Mouse (Mus musculus) embryonic facial prominence, embryonic 12.5 days (tissue): Measurements from ENCODE around the gene Sec1. TPM values are rescaled to one million over a fixed set of nuclear protein-coding genes. Genes with fewer than 3 reads are reported as not detected.

Experiments
- ATAC-seq: fragments of 200-750 bp; cut with Nextera tagmentation; 2 replicates; pipeline ENCODE4 v1.8.0; 2017; ENCODE audit not compliant: insufficient number of reproducible peaks, insufficient read depth, low FRiP score, low TSS enrichment
- H3K27ac ChIP-seq: fragments of 300-500 bp; sonication (generic); 2 replicates; pipeline ENCODE4 v1.5.1; 2016; ENCODE audit warnings: mild to moderate bottlenecking
- H3K27me3 ChIP-seq: fragments of 300-500 bp; sonication (generic); 2 replicates; pipeline ENCODE4 v1.6.1; 2016; ENCODE audit warnings: mild to moderate bottlenecking, moderate library complexity
- H3K36me3 ChIP-seq: fragments of 300-500 bp; sonication (generic); 2 replicates; pipeline ENCODE4 v1.6.1; 2016; ENCODE audit warnings: mild to moderate bottlenecking
- H3K4me1 ChIP-seq: fragments of 300-500 bp; sonication (generic); 2 replicates; pipeline ENCODE4 v1.6.1; 2016
- H3K4me2 ChIP-seq: fragments of 300-500 bp; sonication (generic); replicated peaks from 2 replicates; pipeline ENCODE4 v1.6.1; 2016; ENCODE audit warnings: mild to moderate bottlenecking, moderate library complexity
- H3K4me3 ChIP-seq: fragments of 300-500 bp; sonication (generic); 2 replicates; pipeline ENCODE4 v1.5.1; 2016; ENCODE audit warnings: mild to moderate bottlenecking
- H3K9ac ChIP-seq: fragments of 300-500 bp; sonication (generic); 2 replicates; pipeline ENCODE4 v1.6.1; 2016; ENCODE audit warnings: mild to moderate bottlenecking, moderate library complexity
- H3K9me3 ChIP-seq: fragments of 300-500 bp; sonication (generic); 2 replicates; pipeline ENCODE4 v1.6.1; 2016; ENCODE audit warnings: mild to moderate bottlenecking, moderate library complexity
- WGBS: fragments of 180-500 bp; shearing (Covaris S2); methylation state at CpG from one replicate; pipeline ENCODE4 v1.1.7; 2016; 5-methylcytosine and 5-hydroxymethylcytosine counted together
- polyA plus RNA-seq: library from polyadenylated mRNA; unstranded; fragments of >200 nt; fragmentation: Nextera tagmentation; extraction: Ambion mirVana; gene quantifications from 2 replicates; pipeline ENCODE4 v1.2.1, GENCODE M21; 2016

Gene Sec1
- polyA plus RNA-seq, 1 experiment from 2014 or later: 3.1 TPM

GRCm38 (mm10) chr7:45643441-45644178 is 50.6 kb downstream of the Sec1 start:
- Histone ChIP-seq H3K4me2 (peak overlapping the region; percentile 68), H3K27ac (peak overlapping the region; percentile 93), H3K4me3 (peak overlapping the region; percentile 49), H3K27me3 (no peaks in the 10 kb centered on the region), H3K4me1 (peaks cover 31% of the 10 kb centered on the region), H3K36me3 (no peaks in the 10 kb centered on the region), H3K9ac (peak overlapping the region; percentile 69), H3K9me3 (no peaks in the 10 kb centered on the region)
- 2% methylated on average over 28 of the region's 28 CpGs for WGBS
- peak; percentile 89 for ATAC-seq

- Histone ChIP-seq H3K27ac (peak overlapping the region; percentile 93), H3K4me1 (peaks cover 36% of the 10 kb centered on the region), H3K27me3 (no peaks in the 10 kb centered on the region), H3K9ac (peak overlapping the region; percentile 69), H3K4me3 (peak overlapping the region; percentile 49), H3K36me3 (no peaks in the 10 kb centered on the region), H3K9me3 (no peaks in the 10 kb centered on the region), H3K4me2 (peak overlapping the region; percentile 68)
- 36% methylated on average over 16 of the region's 16 CpGs for WGBS
- ATAC-seq: no peak
These were observed 51.5 kb downstream of the Sec1 start for GRCm38 (mm10) chr7:45642503-45643255.

GRCm38 (mm10) chr7:45642083-45642482 is 52.1 kb downstream of the Sec1 start:
- no peak overlapping the region for H3K27ac ChIP-seq
- peak overlapping the region; percentile 68 for H3K4me2 ChIP-seq
- no peak overlapping the region for H3K9ac ChIP-seq
- H3K36me3 ChIP-seq: no peaks in the 10 kb centered on the region
- H3K27me3 ChIP-seq: no peaks in the 10 kb centered on the region
- WGBS: 82% methylated on average over 5 of the region's 5 CpGs
- no peak for ATAC-seq
- H3K9me3 ChIP-seq: no peaks in the 10 kb centered on the region
- H3K4me1 ChIP-seq: peaks cover 36% of the 10 kb centered on the region
- peak overlapping the region; percentile 49; the same call in 1 of the 2 replicates for H3K4me3 ChIP-seq

- Histone ChIP-seq H3K4me3 (no peak overlapping the region), H3K9me3 (no peaks in the 10 kb centered on the region), H3K27ac (no peak overlapping the region), H3K27me3 (no peaks in the 10 kb centered on the region), H3K4me1 (peaks cover 36% of the 10 kb centered on the region), H3K4me2 (peak overlapping the region; percentile 5), H3K36me3 (peaks cover 4% of the 10 kb centered on the region; the same call in 1 of the 2 replicates), H3K9ac (no peak overlapping the region; the same call in 1 of the 2 replicates)
- WGBS: 71% methylated on average over 17 of the region's 17 CpGs
- ATAC-seq: no peak
These were observed 52.7 kb downstream of the Sec1 start for GRCm38 (mm10) chr7:45641391-45642040.

- Histone ChIP-seq H3K27me3 (no peaks in the 10 kb centered on the region), H3K36me3 (peaks cover 8% of the 10 kb centered on the region; the same call in 1 of the 2 replicates), H3K27ac (peak overlapping the region; percentile 42; the same call in 1 of the 2 replicates), H3K9ac (no peak overlapping the region), H3K4me2 (0 out of 2 replicates have a peak overlapping the region, but pooled peaks have one; percentile 1), H3K4me1 (peaks cover 36% of the 10 kb centered on the region), H3K9me3 (no peaks in the 10 kb centered on the region), H3K4me3 (no peak overlapping the region)
- ATAC-seq: no peak
- WGBS: 72% methylated on average over 19 of the region's 19 CpGs
These were observed 53.8 kb downstream of the Sec1 start for GRCm38 (mm10) chr7:45640191-45640957.

GRCm38 (mm10) chr7:45639561-45640027 is 54.6 kb downstream of the Sec1 start, which contains the start of gene Mamstr:
Mamstr (plus strand) TSS chr7:45639977.
- Histone ChIP-seq H3K4me1 (peaks cover 32% of the 10 kb centered on the region), H3K36me3 (peaks cover 8% of the 10 kb centered on the region; the same call in 1 of the 2 replicates), H3K4me3 (no peak within 1 kb of the TSS), H3K27ac (peak within 1 kb of the TSS; percentile 42; the same call in 1 of the 2 replicates), H3K4me2 (peak within 1 kb of the TSS; percentile 53; the same call in 1 of the 2 replicates), H3K27me3 (no peaks in the 10 kb centered on the region), H3K9ac (no peak within 1 kb of the TSS), H3K9me3 (no peaks in the 10 kb centered on the region)
- 20% methylated on average over 19 of the region's 19 CpGs for WGBS
- ATAC-seq: no peak

- H3K4me3 ChIP-seq: peak overlapping the region; percentile 29
- peak overlapping the region; percentile 33 for H3K9ac ChIP-seq
- H3K4me1 ChIP-seq: peaks cover 28% of the 10 kb centered on the region
- H3K27me3 ChIP-seq: no peaks in the 10 kb centered on the region
- H3K4me2 ChIP-seq: peak overlapping the region; percentile 53
- peak overlapping the region; percentile 32; the same call in 1 of the 2 replicates for H3K27ac ChIP-seq
- peak; percentile 73; the same call in 1 of the 2 replicates for ATAC-seq
- 16% methylated on average over 29 of the region's 29 CpGs for WGBS
- peaks cover 8% of the 10 kb centered on the region; the same call in 1 of the 2 replicates for H3K36me3 ChIP-seq
- H3K9me3 ChIP-seq: no peaks in the 10 kb centered on the region
These were observed 55.4 kb downstream of the Sec1 start for GRCm38 (mm10) chr7:45638623-45639401.

- no peak for ATAC-seq
- 93% methylated on average over 6 of the region's 6 CpGs for WGBS
These were observed 56.5 kb downstream of the Sec1 start for GRCm38 (mm10) chr7:45637710-45638109.

GRCm38 (mm10) chr7:45635711-45636688 is 58.2 kb downstream of the Sec1 start:
- H3K4me3 ChIP-seq: no peak overlapping the region
- no peaks in the 10 kb centered on the region for H3K9me3 ChIP-seq
- peaks cover 5% of the 10 kb centered on the region; the same call in 1 of the 2 replicates for H3K27me3 ChIP-seq
- H3K4me1 ChIP-seq: peaks cover 17% of the 10 kb centered on the region
- H3K9ac ChIP-seq: no peak overlapping the region
- H3K4me2 ChIP-seq: no peak overlapping the region
- H3K27ac ChIP-seq: no peak overlapping the region
- no peak for ATAC-seq
- WGBS: 77% methylated on average over 15 of the region's 15 CpGs
- peaks cover 8% of the 10 kb centered on the region; the same call in 1 of the 2 replicates for H3K36me3 ChIP-seq

More at GRCm38 (mm10) chr7:45637710-45638109, 56.5 kb downstream of the Sec1 start:
- Histone ChIP-seq H3K4me1 (peaks cover 28% of the 10 kb centered on the region), H3K9ac (no peak overlapping the region), H3K27me3 (peaks cover 3% of the 10 kb centered on the region; the same call in 1 of the 2 replicates), H3K36me3 (peaks cover 8% of the 10 kb centered on the region; the same call in 1 of the 2 replicates), H3K27ac (no peak overlapping the region), H3K9me3 (no peaks in the 10 kb centered on the region), H3K4me2 (no peak overlapping the region), H3K4me3 (no peak overlapping the region)
